Mouse (Mus musculus): ENCODE results near the gene Fam193a.

GRCm38 (mm10) chr5:34326249-34326691 lies 43.5 kb upstream of the Fam193a start:
- TF ChIP-seq CTCF (IDR thresholded peaks at IDR 0.05; ENCODE audit: borderline replicate concordance, control insufficient read depth, extremely low read depth, insufficient read depth, low read length, poor library complexity), result no peak
- no peak for TF ChIP-seq POLR2A (IDR thresholded peaks at IDR 0.05; ENCODE audit: control insufficient read depth, extremely low read depth, insufficient read depth, low read length, poor library complexity)

All from thymus, adult 2 months (tissue).